Mouse (Mus musculus) T-helper 17 cell (primary cell): ENCODE measurements around the gene Frmd4b.

Source experiments
- in situ Hi-C, 2 experiments: fragments of 300-600 bp; cut with MboI, MseI; formaldehyde crosslinking; loops; 1 replicate in 1 of 2; 2 replicates in 1 of 2; pipeline ENCODE4 v1.15.1; 2025; ENCODE audit warnings: high pct_unique_total_duplicates in 2 of 2

The Frmd4b gene

GRCm38 (mm10) chr6:97323951-97324350 is 293.4 kb downstream of the Frmd4b start:
- in situ Hi-C loops = loop anchor here in 1 of 2 experiments (5.0 kb wide), 1 partner anchor 47 kb away; no protein-coding TSS in a partner anchor

- in situ Hi-C loops = loop anchor here in 1 of 2 experiments (5.0 kb wide), 1 partner anchor 45 kb away; no protein-coding TSS in a partner anchor
These were observed 295.2 kb downstream of the Frmd4b start for GRCm38 (mm10) chr6:97322126-97322525.

GRCm38 (mm10) chr6:97321156-97321555 is 296.2 kb downstream of the Frmd4b start:
- in situ Hi-C loops = loop anchor here in 1 of 2 experiments (5.0 kb wide), 1 partner anchor 44 kb away; no protein-coding TSS in a partner anchor

GRCm38 (mm10) chr6:97319081-97319480 is 298.3 kb downstream of the Frmd4b start:
- in situ Hi-C loops = loop anchor here in 1 of 2 experiments (5.0 kb wide), 1 partner anchor 37 kb away; no protein-coding TSS in a partner anchor

- in situ Hi-C loops = loop anchor here in 1 of 2 experiments (5.0 kb wide), 1 partner anchor 36 kb away; no protein-coding TSS in a partner anchor
These were observed 299.4 kb downstream of the Frmd4b start for GRCm38 (mm10) chr6:97317956-97318355.

GRCm38 (mm10) chr6:97316716-97317115 is 300.6 kb downstream of the Frmd4b start:
- in situ Hi-C loops = loop anchor here in 1 of 2 experiments (5.0 kb wide), 1 partner anchor 34 kb away; no protein-coding TSS in a partner anchor

- in situ Hi-C loops = loop anchor here in 1 of 2 experiments (5.0 kb wide), 1 partner anchor 33 kb away; no protein-coding TSS in a partner anchor
These were observed 302.0 kb downstream of the Frmd4b start for GRCm38 (mm10) chr6:97315311-97315710.

- in situ Hi-C loops = loop anchor here in 1 of 2 experiments (5.0 kb wide), 1 partner anchor 100 kb away; the partner anchor contains the start of gene Arl6ip5
These were observed 304.8 kb downstream of the Frmd4b start for GRCm38 (mm10) chr6:97312545-97312939.

- in situ Hi-C loops = loop anchor here in 1 of 2 experiments (5.0 kb wide), 1 partner anchor 100 kb away; the partner anchor contains the start of gene Arl6ip5
These were observed 305.5 kb downstream of the Frmd4b start for GRCm38 (mm10) chr6:97311599-97312544.

GRCm38 (mm10) chr6:97310901-97311331 is 306.4 kb downstream of the Frmd4b start:
- in situ Hi-C loops = loop anchor here in 1 of 2 experiments (5.0 kb wide), 1 partner anchor 99 kb away; the partner anchor contains the start of gene Arl6ip5

- in situ Hi-C loops = loop anchor here (5.0 kb wide), 2 partner anchors 43 to 92 kb away; no protein-coding TSS in a partner anchor
These were observed 308.2 kb downstream of the Frmd4b start for GRCm38 (mm10) chr6:97309161-97309560.

GRCm38 (mm10) chr6:97308562-97308961 is 308.8 kb downstream of the Frmd4b start:
- in situ Hi-C loops = loop anchor here (5.0 kb wide), 2 partner anchors 44 to 91 kb away; no protein-coding TSS in a partner anchor

GRCm38 (mm10) chr6:97307231-97307630 is 310.1 kb downstream of the Frmd4b start:
- in situ Hi-C loops = loop anchor here (5.0 kb wide), 2 partner anchors 45 to 90 kb away; no protein-coding TSS in a partner anchor

GRCm38 (mm10) chr6:97306351-97306750 is 311.0 kb downstream of the Frmd4b start:
- in situ Hi-C loops = loop anchor here (5.0 kb wide), 2 partner anchors 46 to 89 kb away; no protein-coding TSS in a partner anchor

GRCm38 (mm10) chr6:97305491-97305890 is 311.9 kb downstream of the Frmd4b start:
- in situ Hi-C loops = loop anchor here (5.0 kb wide), 2 partner anchors 47 to 88 kb away; no protein-coding TSS in a partner anchor

GRCm38 (mm10) chr6:97305010-97305409 is 312.3 kb downstream of the Frmd4b start:
- in situ Hi-C loops = loop anchor here (5.0 kb wide), 2 partner anchors 47 to 88 kb away; no protein-coding TSS in a partner anchor

GRCm38 (mm10) chr6:97303277-97304109 is 313.8 kb downstream of the Frmd4b start:
- in situ Hi-C loops = no loop called here

GRCm38 (mm10) chr6:97302303-97302702 is 315.0 kb downstream of the Frmd4b start:
- in situ Hi-C loops = no loop called here

- in situ Hi-C loops = no loop called here
These were observed 316.7 kb downstream of the Frmd4b start for GRCm38 (mm10) chr6:97300659-97301058.

GRCm38 (mm10) chr6:97300180-97300579 is 317.2 kb downstream of the Frmd4b start:
- in situ Hi-C loops = no loop called here

GRCm38 (mm10) chr6:97297151-97297550 is 320.2 kb downstream of the Frmd4b start:
- in situ Hi-C loops = no loop called here
